Mouse (Mus musculus): ENCODE data around the gene Tnfrsf1b. TPM values are rescaled to one million over a fixed set of nuclear protein-coding genes. Genes with fewer than 3 reads are reported as not detected.

Gene Tnfrsf1b
- polyA plus RNA-seq, 1 experiment from 2014 or later = 1.8 TPM

GRCm38 (mm10) chr4:145251546-145251945 is 4.9 kb upstream of the Tnfrsf1b start:
- Histone ChIP-seq H3K9me3 (replicated peaks) (no peaks in the 10 kb centered on the region), H3K36me3 (ENCODE audit: poor library complexity, severe bottlenecking) (no peaks in the 10 kb centered on the region), H3K4me1 (0 out of 2 replicates have a peak, but pooled peaks cover 2% of the 10 kb centered on the region), H3K9ac (no peak overlapping the region), H3K4me2 (no peak overlapping the region), H3K4me3 (no peak overlapping the region), H3K27me3 (peaks cover 15% of the 10 kb centered on the region), H3K27ac (no peak overlapping the region)
- WGBS = 95% methylated on average over 4 of the region's 4 CpGs
- no peak for ATAC-seq

DNA sequence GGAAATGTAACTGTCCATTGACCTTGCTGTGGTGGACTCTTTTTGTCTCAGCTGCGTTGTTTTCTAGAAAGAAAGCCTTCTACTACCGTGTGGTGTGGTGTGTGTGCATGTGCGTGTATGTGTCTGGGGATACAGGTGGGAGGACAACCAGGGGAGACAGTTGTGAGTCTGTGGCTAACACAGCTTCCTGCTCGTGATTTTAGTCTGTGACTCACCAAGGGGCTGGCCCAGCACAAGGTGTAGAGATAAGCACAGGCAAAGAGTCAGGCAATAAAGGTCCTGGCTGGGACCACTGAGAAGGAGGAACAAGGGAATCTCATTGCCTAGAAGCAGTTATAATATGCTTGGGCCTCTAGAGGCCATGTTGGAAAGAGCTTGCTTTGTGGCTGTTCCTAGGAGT is 3.3 kb upstream of the Tnfrsf1b start:
- 80% methylated on average over 4 of the region's 4 CpGs for WGBS
- Histone ChIP-seq H3K27ac (no peak overlapping the region), H3K9me3 (replicated peaks) (no peaks in the 10 kb centered on the region), H3K9ac (no peak overlapping the region), H3K4me1 (0 out of 2 replicates have a peak, but pooled peaks cover 8% of the 10 kb centered on the region), H3K36me3 (ENCODE audit: poor library complexity, severe bottlenecking) (no peaks in the 10 kb centered on the region), H3K4me3 (no peak overlapping the region), H3K27me3 (peaks cover 27% of the 10 kb centered on the region), H3K4me2 (no peak overlapping the region)
- no peak for ATAC-seq

DNA sequence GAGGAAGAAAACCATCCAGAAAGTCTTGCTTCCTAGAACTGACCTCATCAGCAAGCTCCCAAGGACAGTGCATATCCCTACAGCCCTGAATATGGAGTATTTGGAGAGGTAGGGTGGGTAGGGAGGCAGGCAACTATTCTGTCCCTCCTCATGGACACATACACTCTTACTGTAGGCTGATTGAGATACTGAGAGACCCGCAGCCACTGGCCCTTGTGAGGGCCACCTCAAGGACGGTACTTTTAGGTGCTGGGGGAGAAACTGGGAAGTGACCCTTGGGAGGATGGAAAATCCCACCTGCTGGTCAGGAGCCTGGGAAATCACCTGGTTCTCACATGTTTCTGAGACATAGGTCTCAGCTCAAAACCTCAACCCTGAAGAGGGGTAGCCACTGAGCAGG is 886 bp upstream of the Tnfrsf1b start:
- no peak for ATAC-seq
- H3K36me3 ChIP-seq (ENCODE audit: poor library complexity, severe bottlenecking) = no peaks in the 10 kb centered on the region
- H3K4me3 ChIP-seq = no peak overlapping the region
- WGBS = 64% methylated on average over 2 of the region's 2 CpGs
- H3K27me3 ChIP-seq = peaks cover 27% of the 10 kb centered on the region
- H3K4me1 ChIP-seq = 0 out of 2 replicates have a peak, but pooled peaks cover 8% of the 10 kb centered on the region
- no peak overlapping the region for H3K4me2 ChIP-seq
- no peaks in the 10 kb centered on the region for H3K9me3 ChIP-seq (replicated peaks)
- no peak overlapping the region for H3K27ac ChIP-seq
- no peak overlapping the region for H3K9ac ChIP-seq

DNA sequence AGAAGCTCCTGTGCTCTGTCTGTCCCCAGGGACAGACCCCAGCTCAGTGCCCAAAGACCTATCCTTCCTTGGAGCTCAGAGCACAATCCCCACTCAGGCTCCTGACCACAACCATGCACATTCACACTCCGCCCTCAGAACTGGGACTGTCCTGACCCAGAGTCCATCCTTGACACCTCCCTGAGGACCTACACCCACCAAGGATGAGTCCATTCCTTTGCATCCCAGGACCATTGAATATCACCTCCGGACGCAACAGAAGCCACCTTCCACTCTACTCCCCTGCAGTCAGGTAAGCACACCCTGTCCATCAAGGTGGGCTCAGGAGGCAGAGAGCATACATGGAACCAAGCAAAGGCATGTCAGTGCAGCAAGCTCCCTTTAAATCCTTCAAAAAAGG is 1.1 kb downstream of the Tnfrsf1b start:
- no peak overlapping the region for H3K9ac ChIP-seq
- 89% methylated on average over 3 of the region's 3 CpGs for WGBS
- ATAC-seq = no peak
- peaks cover 27% of the 10 kb centered on the region for H3K27me3 ChIP-seq
- H3K4me3 ChIP-seq = peak overlapping the region; percentile 40; the same call in 1 of the 2 replicates
- H3K4me2 ChIP-seq = peak overlapping the region; percentile 70; the same call in 1 of the 2 replicates
- 0 out of 2 replicates have a peak, but pooled peaks cover 8% of the 10 kb centered on the region for H3K4me1 ChIP-seq
- H3K9me3 ChIP-seq (replicated peaks) = no peaks in the 10 kb centered on the region
- H3K36me3 ChIP-seq (ENCODE audit: poor library complexity, severe bottlenecking) = no peaks in the 10 kb centered on the region
- no peak overlapping the region for H3K27ac ChIP-seq

DNA sequence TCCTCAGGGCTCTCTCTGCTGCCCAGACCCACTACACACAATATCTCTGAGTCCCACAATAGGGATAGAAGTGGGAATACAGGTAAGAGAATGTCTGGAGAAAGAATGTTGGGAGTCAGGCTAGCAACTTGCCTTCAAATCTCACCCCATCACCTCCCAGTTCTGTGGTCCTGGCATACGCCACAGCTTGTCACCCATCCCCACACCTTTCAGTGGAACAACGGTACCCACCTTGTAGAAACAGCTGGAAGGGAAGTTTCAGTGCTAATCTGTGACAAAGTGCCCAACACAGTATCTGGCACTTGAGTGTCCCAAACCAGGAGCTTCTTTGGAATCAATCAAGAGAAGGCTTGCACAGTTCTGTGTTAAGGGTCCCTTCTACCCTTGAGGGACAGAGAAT is 2.0 kb downstream of the Tnfrsf1b start:
- Histone ChIP-seq H3K4me2 (no peak overlapping the region), H3K27ac (no peak overlapping the region), H3K27me3 (peaks cover 27% of the 10 kb centered on the region), H3K4me1 (0 out of 2 replicates have a peak, but pooled peaks cover 8% of the 10 kb centered on the region), H3K36me3 (ENCODE audit: poor library complexity, severe bottlenecking) (no peaks in the 10 kb centered on the region), H3K9me3 (replicated peaks) (no peaks in the 10 kb centered on the region), H3K9ac (no peak overlapping the region), H3K4me3 (no peak overlapping the region)
- no peak for ATAC-seq
- 98% methylated on average over 2 of the region's 2 CpGs for WGBS

DNA sequence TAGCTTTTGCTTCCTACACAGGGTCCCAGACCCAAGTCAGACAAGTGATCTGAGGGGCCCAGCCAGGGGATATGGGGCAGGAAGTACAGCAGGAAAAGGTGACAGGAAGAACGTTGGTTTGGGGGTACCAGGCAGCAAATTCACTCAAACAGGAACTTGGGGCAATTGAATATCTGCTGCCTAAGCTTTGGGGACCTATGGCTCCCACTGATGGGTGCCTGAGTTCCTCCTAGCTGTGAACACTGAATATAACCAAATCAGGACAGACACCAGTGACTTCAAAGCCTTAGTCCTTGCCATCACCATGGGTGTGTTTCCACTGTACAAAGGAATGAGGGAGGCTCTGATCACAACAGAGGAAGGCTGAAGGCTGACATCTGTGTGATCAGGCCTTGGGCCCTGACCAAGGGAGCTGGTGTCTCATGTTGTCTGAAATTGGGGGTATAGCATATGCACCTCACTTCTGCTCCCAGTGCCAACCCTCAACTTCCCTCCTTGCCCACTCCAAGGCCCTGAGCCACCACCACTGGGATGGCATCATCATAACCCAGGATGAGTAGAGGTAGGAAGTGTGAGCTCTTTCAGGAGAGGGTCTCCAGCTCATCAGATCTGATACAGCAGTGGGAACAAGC is 3.8 kb downstream of the Tnfrsf1b start:
- no peak for ATAC-seq
- H3K36me3 ChIP-seq (ENCODE audit: poor library complexity, severe bottlenecking) = no peaks in the 10 kb centered on the region
- no peak overlapping the region for H3K4me3 ChIP-seq
- H3K4me1 ChIP-seq = 0 out of 2 replicates have a peak, but pooled peaks cover 8% of the 10 kb centered on the region
- no peak overlapping the region for H3K9ac ChIP-seq
- H3K27ac ChIP-seq = no peak overlapping the region
- peaks cover 25% of the 10 kb centered on the region for H3K27me3 ChIP-seq
- H3K4me2 ChIP-seq = no peak overlapping the region
- WGBS = 59% methylated on average over 1 of the region's 1 CpGs
- H3K9me3 ChIP-seq (replicated peaks) = no peaks in the 10 kb centered on the region

DNA sequence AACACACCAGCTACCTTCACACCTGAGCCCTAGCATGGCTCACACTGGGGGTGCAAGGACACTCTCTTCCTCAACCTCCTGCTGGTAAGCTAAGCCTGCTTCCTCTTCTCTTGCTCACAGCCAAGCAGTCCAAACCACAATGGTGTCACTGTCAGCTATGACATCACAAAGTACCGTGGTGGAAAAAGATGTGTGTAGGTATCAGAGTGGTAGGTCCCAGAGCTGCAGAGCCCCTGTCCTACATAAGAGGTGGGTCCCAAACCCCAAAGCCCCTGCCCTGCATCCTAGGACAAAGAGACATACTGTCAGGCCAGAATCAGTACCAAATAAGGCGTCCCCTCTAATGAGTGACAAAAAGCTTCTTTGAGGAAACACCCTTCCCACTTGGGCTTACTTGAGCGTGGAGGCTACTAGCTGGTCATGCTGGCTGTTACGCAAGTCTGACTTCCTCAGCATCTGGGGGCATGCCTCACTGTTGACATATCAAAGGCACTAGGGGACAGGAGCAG is 5.9 kb downstream of the Tnfrsf1b start:
- peaks cover 6% of the 10 kb centered on the region for H3K27me3 ChIP-seq
- H3K9ac ChIP-seq = no peak overlapping the region
- no peaks in the 10 kb centered on the region for H3K9me3 ChIP-seq (replicated peaks)
- no peak overlapping the region for H3K27ac ChIP-seq
- no peaks in the 10 kb centered on the region for H3K36me3 ChIP-seq (ENCODE audit: poor library complexity, severe bottlenecking)
- H3K4me2 ChIP-seq = no peak overlapping the region
- ATAC-seq = no peak
- H3K4me3 ChIP-seq = no peak overlapping the region
- WGBS = 85% methylated on average over 4 of the region's 4 CpGs
- H3K4me1 ChIP-seq = no peaks in the 10 kb centered on the region

DNA sequence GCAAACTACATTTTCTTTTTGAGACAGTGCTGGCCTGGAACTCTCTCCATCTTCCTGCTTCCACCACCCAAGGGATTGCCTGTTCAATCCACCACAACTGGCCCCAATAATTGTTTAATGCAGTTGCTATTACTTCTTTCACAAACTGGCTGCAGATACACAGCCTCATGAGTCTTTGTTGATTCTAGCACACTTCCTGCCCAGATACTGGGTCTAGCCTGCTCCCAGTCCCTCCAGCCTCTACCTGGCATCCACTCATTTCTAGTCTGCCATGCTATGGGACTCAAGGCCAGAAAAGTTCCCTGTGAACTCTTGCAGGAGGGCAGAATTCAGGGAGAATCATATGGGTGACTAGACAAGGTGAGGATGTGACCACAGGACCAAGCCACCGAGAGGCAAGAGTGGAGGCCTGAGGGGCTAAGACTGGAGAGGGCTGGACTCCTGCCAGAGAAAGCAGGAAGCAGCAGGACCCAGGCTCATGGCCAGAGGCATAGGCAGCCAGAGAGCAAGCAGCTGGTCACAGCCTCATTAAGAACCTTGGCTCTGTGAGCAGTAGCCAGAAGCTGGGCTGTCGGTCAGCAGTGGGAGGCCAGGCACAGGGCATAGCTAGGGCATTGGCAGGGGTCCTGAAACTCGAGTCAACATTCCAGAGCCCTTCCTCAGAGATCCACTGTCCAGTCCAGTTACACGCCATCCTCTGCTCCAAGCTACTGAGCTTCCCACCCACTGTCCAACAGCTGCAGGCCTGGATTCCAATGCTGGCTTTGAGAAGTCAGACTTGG is 7.4 kb downstream of the Tnfrsf1b start:
- H3K4me1 ChIP-seq = no peaks in the 10 kb centered on the region
- 66% methylated on average over 4 of the region's 4 CpGs for WGBS
- H3K9me3 ChIP-seq (replicated peaks) = no peaks in the 10 kb centered on the region
- H3K27ac ChIP-seq = no peak overlapping the region
- H3K4me3 ChIP-seq = no peak overlapping the region
- no peak for ATAC-seq
- no peaks in the 10 kb centered on the region for H3K36me3 ChIP-seq (ENCODE audit: poor library complexity, severe bottlenecking)
- no peaks in the 10 kb centered on the region for H3K27me3 ChIP-seq
- H3K4me2 ChIP-seq = no peak overlapping the region
- no peak overlapping the region for H3K9ac ChIP-seq

GRCm38 (mm10) chr4:145236027-145236426 is 10.6 kb downstream of the Tnfrsf1b start:
- H3K4me2 ChIP-seq = no peak overlapping the region
- H3K9ac ChIP-seq = no peak overlapping the region
- no peak overlapping the region for H3K4me3 ChIP-seq
- ATAC-seq = no peak
- H3K36me3 ChIP-seq (ENCODE audit: poor library complexity, severe bottlenecking) = no peaks in the 10 kb centered on the region
- H3K27me3 ChIP-seq = no peaks in the 10 kb centered on the region
- 90% methylated on average over 7 of the region's 7 CpGs for WGBS
- no peaks in the 10 kb centered on the region for H3K9me3 ChIP-seq (replicated peaks)
- no peak overlapping the region for H3K27ac ChIP-seq
- H3K4me1 ChIP-seq = no peaks in the 10 kb centered on the region

- Histone ChIP-seq H3K36me3 (ENCODE audit: poor library complexity, severe bottlenecking) (no peaks in the 10 kb centered on the region), H3K27ac (no peak overlapping the region), H3K4me2 (no peak overlapping the region), H3K4me1 (no peaks in the 10 kb centered on the region), H3K4me3 (no peak overlapping the region), H3K27me3 (no peaks in the 10 kb centered on the region), H3K9me3 (replicated peaks) (no peaks in the 10 kb centered on the region), H3K9ac (no peak overlapping the region)
- ATAC-seq = no peak
- WGBS = 21% methylated on average over 3 of the region's 3 CpGs
These were observed 13.0 kb downstream of the Tnfrsf1b start for GRCm38 (mm10) chr4:145233487-145234228.

DNA sequence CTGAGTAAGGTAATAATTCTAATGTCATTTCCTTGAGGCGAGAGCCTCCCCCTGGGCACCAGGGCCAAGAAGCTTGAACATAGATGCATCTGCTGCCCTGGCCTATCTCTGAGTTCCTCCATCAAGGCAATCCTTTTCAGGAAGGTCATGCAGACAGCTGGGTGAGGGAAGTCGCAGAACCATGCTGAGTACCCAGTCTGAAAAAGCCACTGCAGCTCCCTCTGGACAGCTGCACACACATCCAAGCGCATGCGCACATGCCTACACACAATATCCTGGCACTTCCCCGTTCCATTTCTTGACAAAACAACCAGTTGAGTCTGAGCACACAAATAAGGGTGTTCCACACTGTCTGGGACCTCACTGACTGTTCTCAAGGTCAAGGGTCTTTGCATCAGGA is 14.9 kb downstream of the Tnfrsf1b start:
- H3K4me1 ChIP-seq = no peaks in the 10 kb centered on the region
- no peak overlapping the region for H3K27ac ChIP-seq
- 98% methylated on average over 5 of the region's 5 CpGs for WGBS

DNA sequence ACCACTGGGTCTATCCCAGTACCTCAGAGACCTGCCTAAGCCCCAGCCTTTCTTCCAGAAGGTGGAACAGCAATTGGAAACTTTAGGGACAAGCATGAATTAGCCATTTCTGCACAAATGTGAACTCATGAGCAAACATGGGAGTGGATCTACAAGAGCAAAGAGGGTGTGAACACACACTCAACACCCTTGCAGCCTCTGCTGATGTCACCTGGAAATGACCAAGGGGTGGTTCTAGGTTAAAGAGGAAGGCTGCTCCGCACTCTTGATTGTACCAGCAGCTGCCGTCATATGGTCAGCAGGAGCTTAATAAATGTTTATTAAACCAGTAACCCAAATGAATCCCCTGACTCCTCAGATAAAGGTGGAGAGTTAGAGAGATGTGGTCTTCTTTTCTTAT is 16.0 kb downstream of the Tnfrsf1b start:
- WGBS = 98% methylated on average over 2 of the region's 2 CpGs
- ATAC-seq = no peak
- Histone ChIP-seq H3K9ac (no peak overlapping the region), H3K27ac (no peak overlapping the region), H3K27me3 (no peaks in the 10 kb centered on the region), H3K4me3 (no peak overlapping the region), H3K4me2 (no peak overlapping the region), H3K4me1 (no peaks in the 10 kb centered on the region), H3K9me3 (replicated peaks) (no peaks in the 10 kb centered on the region), H3K36me3 (ENCODE audit: poor library complexity, severe bottlenecking) (no peaks in the 10 kb centered on the region)

More for the DNA sequence above, 14.9 kb downstream of the Tnfrsf1b start:
- no peak for ATAC-seq
- H3K4me2 ChIP-seq = no peak overlapping the region
- no peaks in the 10 kb centered on the region for H3K27me3 ChIP-seq
- H3K4me3 ChIP-seq = no peak overlapping the region
- H3K36me3 ChIP-seq (ENCODE audit: poor library complexity, severe bottlenecking) = no peaks in the 10 kb centered on the region
- H3K9ac ChIP-seq = no peak overlapping the region
- no peaks in the 10 kb centered on the region for H3K9me3 ChIP-seq (replicated peaks)

Measured in forebrain, embryonic 13.5 days (tissue).